Mouse (Mus musculus): Measurements from ENCODE around the gene Fam169b. TPM values are rescaled to one million over a fixed set of nuclear protein-coding genes. Genes with fewer than 3 reads are reported as not detected.
A peak's percentile ranks its signal among the peaks of the same experiment; 100 is the strongest.

Gene Fam169b
- 0.49 and 0.74 TPM in 2 replicates for polyA plus RNA-seq (2016; fragmentation: Nextera tagmentation; extraction: Ambion mirVana)

DNA sequence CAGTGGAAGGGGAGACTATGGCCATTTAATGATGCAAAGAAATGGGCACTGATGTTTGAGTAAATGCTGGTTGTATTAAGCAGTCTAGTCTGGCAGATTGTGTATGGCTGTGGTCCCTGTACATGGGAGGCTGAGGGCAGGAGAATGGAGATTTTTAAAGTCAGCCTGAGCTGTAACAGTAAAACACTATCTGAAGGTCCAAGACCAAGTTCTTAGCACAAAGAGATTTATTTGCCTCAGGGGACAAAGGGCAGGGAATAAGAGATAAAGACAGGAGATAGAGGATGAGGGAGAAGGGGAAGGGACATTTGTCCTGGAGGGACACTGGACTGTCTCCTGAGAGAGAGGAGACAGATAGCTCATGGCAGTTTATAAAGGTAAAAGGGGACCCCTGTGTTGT is at the start of gene Fam169b:
TSS of gene Fam169b (plus strand) at position 325 of the 400 bp plus-strand sequence.
- no peaks in the 10 kb centered on the region for H3K9me3 ChIP-seq
- peaks cover 9% of the 10 kb centered on the region for H3K4me1 ChIP-seq
- no peak for ATAC-seq (ENCODE audit: low FRiP score)
- no peak within 1 kb of the TSS for H3K9ac ChIP-seq
- H3K4me2 ChIP-seq = no peak within 1 kb of the TSS
- no peaks in the 10 kb centered on the region for H3K36me3 ChIP-seq (replicated peaks)
- no peak within 1 kb of the TSS for H3K27ac ChIP-seq
- H3K4me3 ChIP-seq (replicated peaks) = no peak within 1 kb of the TSS
- H3K27me3 ChIP-seq = peaks cover 31% of the 10 kb centered on the region

DNA sequence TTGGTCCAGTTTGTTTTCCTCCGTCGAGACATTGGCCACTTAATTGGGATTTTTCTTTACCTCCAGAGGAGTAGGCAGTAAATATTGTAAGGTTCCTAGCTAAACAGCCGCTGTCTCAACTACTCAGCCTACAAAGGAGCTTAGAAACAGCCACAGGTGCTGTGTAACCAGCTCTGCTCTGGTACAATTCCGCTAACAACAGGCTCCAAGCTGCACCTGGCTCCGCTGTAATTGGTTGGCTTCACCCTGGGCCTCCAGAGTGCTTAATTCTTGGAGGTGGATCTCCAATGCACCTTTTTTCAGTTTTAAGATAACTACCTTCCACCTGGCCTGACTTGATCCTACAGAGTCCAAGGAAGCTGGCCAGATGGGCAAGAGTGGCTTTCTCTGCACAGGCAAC is 49.6 kb upstream of the Fam169b start:
- H3K4me1 ChIP-seq = peaks cover 10% of the 10 kb centered on the region
- 92% methylated on average over 5 of the region's 5 CpGs for WGBS
- peak overlapping the region; percentile 50; the same call in 1 of the 2 replicates for H3K27ac ChIP-seq
- no peaks in the 10 kb centered on the region for H3K27me3 ChIP-seq
- H3K9me3 ChIP-seq = no peaks in the 10 kb centered on the region
- H3K4me3 ChIP-seq (replicated peaks) = no peak overlapping the region
- H3K9ac ChIP-seq = no peak overlapping the region
- no peak for ATAC-seq (ENCODE audit: low FRiP score)
- no peak overlapping the region for H3K4me2 ChIP-seq
- peaks cover 66% of the 10 kb centered on the region for H3K36me3 ChIP-seq (replicated peaks)

DNA sequence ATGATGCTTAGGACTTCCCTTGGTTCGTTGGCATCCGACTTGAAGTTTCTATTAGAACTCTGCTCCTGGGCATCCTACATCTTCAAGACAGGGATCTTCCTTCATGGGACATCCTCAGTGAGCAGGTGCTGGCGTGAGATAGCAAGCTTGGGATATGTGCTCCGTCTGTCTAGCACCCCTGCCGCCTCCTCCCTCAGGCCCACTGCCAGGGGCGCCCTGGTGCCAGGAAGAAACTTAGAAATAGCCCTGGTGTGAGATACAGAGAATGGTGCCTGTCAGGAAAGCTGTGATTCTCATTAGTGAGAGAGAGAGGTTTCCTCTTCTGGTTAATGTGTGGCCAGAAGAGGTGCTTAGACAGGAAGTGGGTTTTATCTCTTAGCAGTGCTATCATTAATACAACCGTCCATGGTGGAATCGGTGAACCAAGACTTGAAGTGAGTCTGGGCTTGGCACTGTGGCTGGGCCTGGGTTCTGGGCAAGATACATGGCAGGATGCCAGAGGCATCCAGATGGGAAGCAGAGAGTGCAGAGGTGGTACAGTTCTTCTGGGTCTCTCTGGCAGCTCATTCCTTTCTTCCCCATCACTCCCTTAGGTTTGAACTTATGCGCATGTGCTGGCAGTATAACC is 48.1 kb upstream of the Fam169b start:
- H3K4me1 ChIP-seq = peaks cover 10% of the 10 kb centered on the region
- peaks cover 54% of the 10 kb centered on the region for H3K36me3 ChIP-seq (replicated peaks)
- H3K9me3 ChIP-seq = no peaks in the 10 kb centered on the region
- H3K4me2 ChIP-seq = no peak overlapping the region
- no peak overlapping the region for H3K9ac ChIP-seq
- no peak overlapping the region for H3K27ac ChIP-seq
- 91% methylated on average over 9 of the region's 9 CpGs for WGBS
- H3K27me3 ChIP-seq = no peaks in the 10 kb centered on the region
- no peak overlapping the region for H3K4me3 ChIP-seq (replicated peaks)
- no peak for ATAC-seq (ENCODE audit: low FRiP score)

DNA sequence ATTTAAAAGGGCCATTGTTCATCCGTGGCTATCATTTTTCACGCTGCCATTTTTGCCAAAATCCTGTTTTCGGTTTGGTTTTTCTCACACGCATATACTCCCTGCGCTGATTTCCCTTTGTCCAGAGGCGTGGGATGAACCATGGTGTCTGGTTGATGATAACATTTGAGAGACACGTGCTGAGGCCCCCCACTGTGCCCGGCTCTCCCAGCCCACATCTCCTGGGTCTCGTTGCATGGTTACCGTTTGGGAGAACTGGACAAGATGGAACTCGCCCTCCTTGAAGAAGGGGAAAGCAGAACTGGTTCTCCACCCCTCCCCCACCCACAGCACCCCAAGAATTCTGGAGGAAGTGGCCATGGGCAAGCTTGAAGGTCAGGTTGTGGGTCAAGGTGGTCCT is 46.6 kb upstream of the Fam169b start:
- 86% methylated on average over 11 of the region's 11 CpGs for WGBS
- 0 out of 2 replicates have a peak overlapping the region, but pooled peaks have one; percentile 25 for H3K27ac ChIP-seq
- peaks cover 10% of the 10 kb centered on the region for H3K4me1 ChIP-seq
- no peaks in the 10 kb centered on the region for H3K9me3 ChIP-seq
- no peak overlapping the region for H3K4me3 ChIP-seq (replicated peaks)
- H3K9ac ChIP-seq = no peak overlapping the region
- no peaks in the 10 kb centered on the region for H3K27me3 ChIP-seq
- H3K36me3 ChIP-seq (replicated peaks) = peaks cover 55% of the 10 kb centered on the region
- no peak for ATAC-seq (ENCODE audit: low FRiP score)
- no peak overlapping the region for H3K4me2 ChIP-seq

DNA sequence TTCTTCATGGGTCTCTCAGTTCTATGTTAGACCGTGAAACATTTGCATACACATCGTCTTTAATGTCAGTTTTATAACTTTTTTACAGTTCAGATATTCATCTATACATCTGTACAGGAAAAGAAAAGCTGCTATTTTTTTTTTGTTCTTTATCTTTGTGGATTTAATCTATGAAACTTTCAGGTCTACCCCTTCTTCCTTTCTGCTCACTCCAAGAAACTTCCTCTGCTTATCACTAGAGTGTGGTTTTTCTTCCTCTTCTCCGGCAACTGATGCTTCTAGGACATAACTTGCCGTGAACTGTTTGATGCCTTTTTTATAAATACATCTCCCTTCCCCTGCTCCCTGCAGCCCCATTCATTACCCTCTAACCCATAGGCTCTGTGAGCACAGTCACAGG is 46.0 kb upstream of the Fam169b start:
- WGBS = 86% methylated on average over 4 of the region's 4 CpGs
- ATAC-seq (ENCODE audit: low FRiP score) = no peak
- Histone ChIP-seq H3K36me3 (replicated peaks) (peaks cover 50% of the 10 kb centered on the region), H3K27ac (no peak overlapping the region; the same call in 1 of the 2 replicates), H3K4me3 (replicated peaks) (no peak overlapping the region), H3K9ac (no peak overlapping the region), H3K4me1 (peaks cover 10% of the 10 kb centered on the region), H3K9me3 (no peaks in the 10 kb centered on the region), H3K4me2 (no peak overlapping the region), H3K27me3 (no peaks in the 10 kb centered on the region)

DNA sequence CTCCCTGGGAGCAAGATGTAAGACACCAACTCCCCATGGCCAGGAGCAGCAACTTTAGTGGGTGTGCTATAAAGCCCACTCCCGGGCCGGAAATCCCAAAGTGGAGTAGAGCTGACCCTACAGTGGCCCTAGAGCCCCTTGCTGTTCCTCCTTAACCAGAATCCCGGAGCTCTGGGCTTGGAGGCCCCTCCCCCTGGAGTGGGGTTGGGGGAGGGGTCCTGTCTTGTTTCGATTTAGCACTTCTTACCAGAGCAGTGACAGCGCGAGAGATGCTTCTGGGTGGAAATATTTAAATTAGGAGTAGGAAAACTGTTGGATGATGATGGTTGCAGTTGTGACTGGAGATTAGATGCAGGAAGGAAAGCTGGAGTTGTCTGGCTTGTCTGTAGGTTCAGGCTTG is 45.1 kb upstream of the Fam169b start:
- Histone ChIP-seq H3K9me3 (no peaks in the 10 kb centered on the region), H3K27me3 (no peaks in the 10 kb centered on the region), H3K27ac (peak overlapping the region; percentile 38; the same call in 1 of the 2 replicates), H3K4me2 (no peak overlapping the region), H3K36me3 (replicated peaks) (peaks cover 45% of the 10 kb centered on the region), H3K9ac (no peak overlapping the region), H3K4me1 (peaks cover 13% of the 10 kb centered on the region), H3K4me3 (replicated peaks) (no peak overlapping the region)
- no peak for ATAC-seq (ENCODE audit: low FRiP score)
- 33% methylated on average over 6 of the region's 6 CpGs for WGBS

DNA sequence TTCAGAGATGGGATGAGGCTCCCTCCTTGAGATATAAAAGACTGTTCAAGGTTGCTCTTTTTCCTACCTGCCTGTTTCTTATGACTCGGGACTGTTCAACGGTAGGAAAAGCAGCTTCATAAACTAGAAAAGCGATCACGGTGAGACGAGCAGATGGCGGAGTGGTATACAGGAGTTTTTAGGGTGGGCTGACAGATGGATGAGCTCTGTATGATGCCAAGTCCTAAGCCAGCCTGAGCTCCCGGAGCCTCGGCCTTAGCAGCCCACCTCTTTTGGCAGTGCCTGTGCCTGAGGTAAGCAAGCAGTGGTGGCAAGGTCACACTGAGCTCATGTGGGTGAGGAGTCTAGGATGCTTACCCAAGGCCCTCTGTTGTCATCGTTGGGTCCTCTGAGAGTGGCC is 42.8 kb upstream of the Fam169b start:
- no peaks in the 10 kb centered on the region for H3K9me3 ChIP-seq
- ATAC-seq (ENCODE audit: low FRiP score) = no peak
- H3K36me3 ChIP-seq (replicated peaks) = peaks cover 27% of the 10 kb centered on the region
- H3K4me3 ChIP-seq (replicated peaks) = no peak overlapping the region
- H3K4me2 ChIP-seq = no peak overlapping the region
- no peak overlapping the region for H3K9ac ChIP-seq
- no peak overlapping the region for H3K27ac ChIP-seq
- 95% methylated on average over 9 of the region's 9 CpGs for WGBS
- peaks cover 22% of the 10 kb centered on the region for H3K4me1 ChIP-seq
- H3K27me3 ChIP-seq = no peaks in the 10 kb centered on the region

DNA sequence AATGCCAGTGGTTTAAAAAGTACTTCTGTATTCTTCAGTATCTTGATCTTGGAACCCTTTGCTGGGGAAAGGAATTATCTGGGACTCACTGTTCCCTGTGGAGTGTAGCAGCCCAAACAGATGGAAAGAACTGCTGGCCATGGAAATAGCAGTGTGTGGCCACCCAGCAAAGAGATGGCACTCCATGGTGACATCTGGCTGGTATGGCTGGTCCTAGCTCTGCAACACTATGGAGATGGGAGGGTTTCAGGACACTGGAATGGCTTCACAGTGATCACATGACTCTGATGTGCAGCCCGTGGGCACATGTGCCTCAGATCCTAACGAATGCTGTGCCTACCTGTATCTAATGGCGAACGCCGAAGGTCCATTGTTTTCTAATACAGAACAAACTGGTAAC is 41.1 kb upstream of the Fam169b start:
- Histone ChIP-seq H3K4me3 (replicated peaks) (no peak overlapping the region), H3K36me3 (replicated peaks) (peaks cover 15% of the 10 kb centered on the region; the same call in 1 of the 2 replicates), H3K27ac (no peak overlapping the region), H3K4me1 (peaks cover 22% of the 10 kb centered on the region), H3K4me2 (no peak overlapping the region), H3K27me3 (no peaks in the 10 kb centered on the region), H3K9ac (no peak overlapping the region), H3K9me3 (no peaks in the 10 kb centered on the region)
- 84% methylated on average over 5 of the region's 5 CpGs for WGBS
- ATAC-seq (ENCODE audit: low FRiP score) = no peak

DNA sequence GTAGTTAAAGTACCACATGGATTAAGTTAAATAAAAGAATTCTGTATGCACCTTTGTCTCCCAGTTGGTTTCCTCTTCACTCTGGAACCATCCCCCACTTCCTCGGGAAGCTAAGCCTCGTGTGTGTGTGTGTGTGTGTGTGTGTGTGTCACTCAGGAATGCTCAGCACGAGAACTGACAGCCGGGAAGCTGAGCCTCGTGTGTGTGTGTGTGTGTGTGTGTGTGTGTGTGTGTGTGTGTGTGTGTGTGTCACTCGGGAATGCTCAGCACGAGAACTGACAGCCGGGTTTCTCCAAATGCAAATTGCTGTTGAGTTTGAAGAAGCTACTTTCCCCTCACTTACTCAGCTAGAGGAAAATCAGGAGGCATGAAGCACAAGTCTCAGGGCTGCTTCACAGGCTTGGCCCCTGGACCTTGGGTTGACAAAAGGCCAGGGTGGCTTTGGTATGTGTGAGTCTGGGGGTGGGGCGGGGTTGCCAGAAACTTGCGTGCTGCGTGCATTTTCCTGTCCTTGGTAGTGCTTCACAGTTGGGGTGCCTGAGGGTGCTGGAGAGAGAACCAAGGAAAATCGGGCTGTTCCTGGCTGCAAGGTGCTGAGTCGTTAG is 39.9 kb upstream of the Fam169b start:
- H3K4me1 ChIP-seq = peaks cover 11% of the 10 kb centered on the region
- no peak overlapping the region for H3K4me2 ChIP-seq
- H3K4me3 ChIP-seq (replicated peaks) = no peak overlapping the region
- WGBS = 22% methylated on average over 13 of the region's 13 CpGs
- H3K9ac ChIP-seq = no peak overlapping the region
- H3K27me3 ChIP-seq = no peaks in the 10 kb centered on the region
- 0 out of 2 replicates have a peak, but pooled peaks have one; percentile 45 for ATAC-seq (ENCODE audit: low FRiP score)
- no peaks in the 10 kb centered on the region for H3K9me3 ChIP-seq
- H3K27ac ChIP-seq = no peak overlapping the region
- peaks cover 9% of the 10 kb centered on the region; the same call in 1 of the 2 replicates for H3K36me3 ChIP-seq (replicated peaks)

DNA sequence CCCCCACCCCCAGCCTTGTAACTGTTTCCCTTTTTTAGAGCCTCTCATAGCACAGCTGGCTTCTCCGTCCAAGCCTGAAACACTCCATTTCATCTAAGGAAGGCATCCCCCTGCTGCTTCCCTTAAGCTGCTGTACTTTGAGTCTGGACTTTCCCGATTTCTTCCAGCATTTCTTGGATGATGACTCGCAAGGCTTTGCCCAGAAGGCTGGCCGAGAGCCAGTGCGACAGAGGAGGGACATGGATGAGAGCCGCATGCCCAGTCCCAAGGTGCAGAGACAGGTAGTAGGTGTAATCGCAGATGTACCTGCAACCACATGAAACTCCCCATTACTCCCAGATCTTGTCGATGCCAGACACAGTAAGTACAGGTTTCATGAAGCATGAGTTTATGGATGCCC is 36.8 kb upstream of the Fam169b start:
- no peaks in the 10 kb centered on the region for H3K9me3 ChIP-seq
- no peak overlapping the region for H3K27ac ChIP-seq
- H3K4me1 ChIP-seq = peaks cover 11% of the 10 kb centered on the region
- ATAC-seq (ENCODE audit: low FRiP score) = no peak
- H3K27me3 ChIP-seq = no peaks in the 10 kb centered on the region
- H3K4me3 ChIP-seq (replicated peaks) = no peak overlapping the region
- 86% methylated on average over 8 of the region's 8 CpGs for WGBS
- no peak overlapping the region for H3K4me2 ChIP-seq
- no peak overlapping the region for H3K9ac ChIP-seq
- no peaks in the 10 kb centered on the region for H3K36me3 ChIP-seq (replicated peaks)

DNA sequence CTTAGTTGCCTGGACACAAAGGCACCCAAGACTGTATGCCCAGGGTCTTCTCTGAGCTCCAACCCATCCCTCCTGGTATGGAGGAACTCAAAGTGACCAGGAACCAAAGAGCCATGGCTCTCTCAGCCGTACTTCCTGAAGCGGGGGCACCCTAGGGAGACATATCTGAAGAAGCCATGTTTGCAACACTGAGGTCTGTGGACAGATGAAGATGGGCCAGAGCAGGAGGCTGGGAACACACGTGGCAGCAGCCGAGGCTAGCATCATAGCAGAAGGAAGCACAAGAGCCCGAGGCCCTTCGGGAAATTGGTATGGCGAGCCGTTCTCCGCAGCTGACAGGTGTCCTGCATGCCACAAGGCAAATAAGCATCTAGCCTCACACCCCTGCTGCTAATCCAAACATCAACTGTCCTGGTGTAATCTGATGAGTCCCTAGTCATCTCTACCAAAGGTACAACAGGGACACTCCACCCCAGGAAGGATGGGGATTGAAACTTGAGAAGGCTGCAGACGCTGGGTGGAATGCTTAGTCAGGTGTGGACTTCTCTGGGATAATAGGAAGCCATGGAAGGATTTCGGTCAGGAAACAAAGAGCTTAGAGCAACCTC is 34.3 kb upstream of the Fam169b start:
- Histone ChIP-seq H3K4me3 (replicated peaks) (no peak overlapping the region), H3K36me3 (replicated peaks) (no peaks in the 10 kb centered on the region), H3K27me3 (no peaks in the 10 kb centered on the region), H3K9me3 (no peaks in the 10 kb centered on the region), H3K9ac (no peak overlapping the region), H3K27ac (no peak overlapping the region), H3K4me2 (no peak overlapping the region), H3K4me1 (peaks cover 2% of the 10 kb centered on the region; the same call in 1 of the 2 replicates)
- ATAC-seq (ENCODE audit: low FRiP score) = no peak
- 65% methylated on average over 11 of the region's 11 CpGs for WGBS

DNA sequence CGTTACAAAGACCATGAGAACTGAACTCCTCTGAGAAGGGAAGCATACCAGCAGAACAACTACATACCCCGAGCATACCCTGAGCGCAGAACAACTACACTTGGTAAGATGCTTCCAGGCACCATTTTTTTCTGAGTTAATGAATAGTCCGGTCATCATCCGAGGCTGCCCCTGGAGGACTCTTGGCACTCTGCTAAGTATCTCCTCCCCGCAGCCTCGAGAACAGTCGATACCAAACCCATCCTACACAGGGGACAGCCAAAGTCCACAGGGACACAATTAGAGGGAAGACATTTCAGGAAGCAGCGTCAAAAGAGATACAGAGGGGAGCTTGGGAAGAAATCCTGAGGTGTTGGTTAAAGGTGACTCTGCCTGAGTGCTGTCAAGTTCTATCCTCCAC is 32.4 kb upstream of the Fam169b start:
- H3K4me1 ChIP-seq = no peaks in the 10 kb centered on the region
- H3K27me3 ChIP-seq = no peaks in the 10 kb centered on the region
- H3K9ac ChIP-seq = no peak overlapping the region
- no peak overlapping the region for H3K4me2 ChIP-seq
- whole genome bisulfite sequencing = 87% methylated on average over 9 of the region's 9 CpGs
- ATAC-seq (ENCODE audit: low FRiP score) = no peak
- H3K36me3 ChIP-seq (replicated peaks) = no peaks in the 10 kb centered on the region
- H3K27ac ChIP-seq = no peak overlapping the region
- H3K9me3 ChIP-seq = no peaks in the 10 kb centered on the region
- H3K4me3 ChIP-seq (replicated peaks) = no peak overlapping the region
